Mouse (Mus musculus) G1E (cell line): Measurements from ENCODE around the gene Sorbs1.

Experiments used
- CTCF ChIP-seq: IDR thresholded peaks from 2 replicates; pipeline ENCODE4 v1.5.1; 2012; ENCODE audit warnings: low read depth, low read length, inconsistent platforms, mixed read lengths
- GATA1 ChIP-seq: IDR thresholded peaks from 2 replicates; pipeline ENCODE4 v1.6.1; 2012; ENCODE audit warnings: borderline replicate concordance, low read length, inconsistent platforms, mixed read lengths

- TF ChIP-seq CTCF = no peak
- TF ChIP-seq GATA1 = no peak
Observed at GRCm38 (mm10) chr19:40476491-40476890, 37.1 kb downstream of the Sorbs1 start.
